Mouse (Mus musculus) urinary bladder, adult 2 months (tissue): ENCODE data around the gene Mmd. TPM values are rescaled to one million over a fixed set of nuclear protein-coding genes. Genes with fewer than 3 reads are reported as not detected.
A peak's percentile ranks its signal among the peaks of the same experiment; 100 is the strongest.

ENCODE experiments used
- DNase-seq: peaks from one replicate; pipeline ENCODE4 v3.0.0; 2022; ENCODE audit warnings: low spot score
- polyA plus RNA-seq: library from polyadenylated mRNA; depleted of rRNA; stranded (reverse); fragments of >200 nt; gene quantifications from 2 replicates; pipeline ENCODE4 v1.2.3, GENCODE M21; 2012; rRNA removed

Mmd gene
- polyA plus RNA-seq, 1 experiment = 58.0 TPM

GRCm38 (mm10) chr11:90283159-90283558 lies 33.9 kb downstream of the Mmd start:
- DNase-seq = no peak

DNA sequence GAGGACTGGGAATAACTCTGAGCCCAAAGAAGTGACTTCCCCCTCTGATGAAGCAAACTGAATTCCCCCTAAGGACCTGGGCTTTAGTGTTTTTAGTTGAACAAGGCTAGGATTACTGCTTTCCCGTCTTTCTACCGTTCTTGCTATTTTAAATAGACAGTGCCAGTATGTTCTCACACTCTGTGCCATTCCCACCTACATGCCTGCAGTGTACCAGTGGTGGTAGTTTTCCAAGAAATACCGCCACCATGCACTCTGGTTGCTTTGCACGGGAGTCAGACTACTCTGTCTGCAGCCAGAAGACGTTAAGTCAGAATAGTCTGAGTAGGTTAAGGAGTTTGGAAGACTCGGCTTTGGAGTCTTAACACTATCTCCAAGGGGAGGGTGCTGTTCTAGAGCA lies 34.3 kb downstream of the Mmd start:
- DNase-seq = no peak

DNA sequence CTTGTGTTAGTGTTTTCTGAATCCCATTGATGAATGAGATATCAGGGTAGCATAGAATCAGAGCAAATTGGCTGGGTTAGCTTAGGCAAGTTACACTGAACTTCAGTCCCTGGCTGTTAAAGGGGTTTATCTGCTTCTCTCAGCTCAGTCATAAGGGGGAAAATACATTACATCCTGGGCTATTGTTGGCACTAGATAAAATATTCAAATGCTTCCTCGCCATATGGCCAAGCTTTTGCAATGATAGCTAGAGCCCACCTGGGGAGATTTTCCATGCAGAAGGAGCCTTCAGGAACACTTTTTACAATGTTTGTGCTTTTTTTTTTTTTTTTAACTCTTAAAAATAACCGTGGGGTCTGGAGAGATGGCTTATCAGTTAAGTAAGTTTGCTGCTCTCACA lies 34.8 kb downstream of the Mmd start:
- no peak for DNase-seq

- no peak for DNase-seq
Measured at GRCm38 (mm10) chr11:90284623-90285022, 35.4 kb downstream of the Mmd start.

DNA sequence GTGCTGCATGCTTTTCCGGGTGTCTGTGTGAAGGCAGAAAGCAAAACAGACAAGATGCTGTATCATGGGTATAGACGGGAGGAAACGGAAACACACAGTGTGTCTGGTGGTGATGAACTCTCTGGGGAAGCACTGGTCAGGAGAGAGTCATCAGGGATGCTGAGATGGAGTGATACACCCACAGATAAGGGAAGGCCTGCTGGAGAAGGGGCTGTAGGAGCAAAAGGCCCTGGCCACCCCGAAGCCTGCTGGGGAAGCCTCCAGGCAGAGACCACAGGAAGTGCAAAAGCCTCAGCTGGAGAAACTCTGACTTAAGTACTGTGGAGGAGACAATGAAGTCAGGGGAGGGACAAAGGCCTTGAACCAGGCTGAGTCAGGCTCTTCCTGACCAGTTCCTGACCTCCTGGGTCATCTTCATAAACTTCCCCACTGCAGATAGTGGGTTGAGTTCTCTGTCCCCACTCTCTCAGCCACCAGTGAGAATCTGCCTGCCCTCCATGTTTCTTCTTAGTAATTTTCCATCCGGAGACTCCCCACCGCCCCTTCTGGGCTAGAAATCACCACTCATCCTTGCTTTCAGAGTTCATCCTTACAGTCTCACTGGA lies 37.4 kb downstream of the Mmd start:
- DNase-seq = no peak

DNA sequence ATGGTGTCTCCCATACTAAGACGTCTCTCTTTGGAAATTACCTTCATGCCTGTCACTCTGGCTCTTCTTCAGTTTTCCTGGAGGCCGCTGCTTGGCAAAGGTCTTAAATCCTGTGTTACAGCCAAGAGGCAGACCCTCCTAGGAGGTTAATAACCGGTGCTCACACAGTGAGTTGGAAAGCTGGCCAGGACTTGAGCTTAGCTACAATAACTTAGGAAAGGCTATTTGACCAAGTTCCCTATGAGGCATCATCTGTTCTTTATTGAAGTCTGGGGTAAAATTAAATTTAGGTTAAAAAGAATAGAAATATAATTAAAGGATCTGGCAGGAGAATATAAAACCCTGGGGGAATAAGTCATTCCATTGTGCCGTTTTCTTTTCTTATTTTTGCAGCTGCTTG lies 41.9 kb downstream of the Mmd start:
- no peak for DNase-seq

- no peak for DNase-seq
Measured at GRCm38 (mm10) chr11:90292766-90293165, 43.5 kb downstream of the Mmd start.

DNA sequence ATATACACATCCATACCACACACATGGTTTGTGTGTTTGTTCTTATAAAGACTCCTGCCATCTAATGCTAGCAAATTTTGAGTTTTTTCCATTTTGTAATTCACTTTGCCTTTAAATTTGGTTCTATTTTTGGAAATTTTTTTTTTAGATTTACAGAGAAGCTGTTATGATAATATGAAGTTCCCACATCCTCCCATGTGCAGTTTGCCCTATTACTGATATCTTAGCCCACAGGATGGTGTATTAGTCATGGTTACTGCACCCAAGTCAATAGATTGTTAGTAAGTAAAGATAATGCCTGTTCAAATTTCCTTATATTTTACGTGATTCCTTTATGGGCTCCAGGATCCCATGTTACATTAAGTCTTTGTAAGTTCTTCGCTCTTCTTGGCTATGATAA lies 45.4 kb downstream of the Mmd start:
- no peak for DNase-seq

GRCm38 (mm10) chr11:90306067-90306466 lies 56.8 kb downstream of the Mmd start:
- DNase-seq = no peak

- DNase-seq = peak; percentile 22
Measured at GRCm38 (mm10) chr11:90306993-90307392, 57.7 kb downstream of the Mmd start.

DNA sequence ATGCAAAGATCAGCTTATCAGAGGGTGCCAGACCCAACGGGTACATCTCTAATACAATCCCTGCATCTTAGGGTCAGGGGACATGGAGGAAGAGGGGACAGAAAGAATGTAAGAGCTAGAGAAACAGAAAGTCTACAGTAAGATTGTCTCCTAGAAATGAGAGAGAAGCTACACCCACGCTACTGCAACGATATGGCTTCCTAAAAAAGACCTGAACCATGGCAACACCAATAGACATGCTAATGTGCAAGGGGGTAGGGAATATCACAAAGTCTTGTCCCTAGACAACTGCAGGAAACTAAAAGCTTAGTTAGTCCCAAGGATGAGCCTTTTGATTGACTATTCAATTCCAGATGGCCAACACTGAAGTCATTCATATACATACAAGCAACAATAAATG lies 65.3 kb downstream of the Mmd start:
- DNase-seq = no peak

GRCm38 (mm10) chr11:90317482-90317881 lies 68.2 kb downstream of the Mmd start:
- DNase-seq = no peak

GRCm38 (mm10) chr11:90320922-90321321 lies 71.7 kb downstream of the Mmd start:
- DNase-seq = no peak

DNA sequence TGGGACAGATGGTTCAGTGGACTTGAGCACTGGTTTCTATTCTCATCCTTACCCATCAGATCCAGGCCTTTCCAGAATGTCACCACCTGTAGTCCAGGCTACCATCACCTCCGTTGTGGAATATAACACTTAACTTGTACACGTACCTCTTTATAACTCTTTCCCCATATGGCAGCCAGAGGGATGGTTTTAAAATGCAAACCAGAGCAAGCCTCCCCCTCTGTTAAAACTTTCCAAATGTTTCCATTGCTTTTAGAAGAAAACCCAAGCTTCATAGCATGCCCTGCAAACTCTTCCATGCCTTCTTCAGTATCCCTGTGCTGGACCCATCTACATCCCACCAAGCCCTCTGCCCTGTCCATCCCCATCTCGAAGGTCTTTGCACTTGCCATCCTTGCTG lies 75.3 kb downstream of the Mmd start:
- DNase-seq = no peak

- DNase-seq = no peak
Measured at GRCm38 (mm10) chr11:90326146-90326545, 76.9 kb downstream of the Mmd start.

GRCm38 (mm10) chr11:90326836-90327235 lies 77.6 kb downstream of the Mmd start:
- no peak for DNase-seq

Other genes starting within 250 kb of the Mmd start
- 6.0 and 6.9 TPM in 2 replicates for gene Pctp, start 246.6 kb upstream of the Mmd start, polyA plus RNA-seq
- 8.2 and 11.0 TPM in 2 replicates for gene Tmem100, start 219.1 kb upstream of the Mmd start, polyA plus RNA-seq
- gene Gm45716, start 61.8 kb upstream of the Mmd start, polyA plus RNA-seq = 2.4 and 3.5 TPM in 2 replicates
- 33.1 and 35.4 TPM in 2 replicates for gene Hlf, start 141.4 kb downstream of the Mmd start, polyA plus RNA-seq